In genomic region chr2:99702171-99702981, GRCm38 (mm10) we compare ENCODE assay signal across 23 mouse cellular contexts.
DNase-seq lines count a peak whose midpoint lies in the region; ATAC-seq and TF ChIP-seq lines count a peak whose summit lies in the region.
"Had no signal": no experiment of that assay in that cellular context is flagged by ENCODE, and none has a peak within 500 bp of the region (broad histone marks: within the 10 kb centered on the region; RNA-seq: fewer than 3 reads in every experiment).

No protein-coding gene starts in this region.

- H3K9me3 ChIP-seq in lung, embryonic 14.5 days (ENCODE audit: low read depth, low read length) = no peaks in the 10 kb centered on the region
- H3K9me3 ChIP-seq in midbrain, embryonic 14.5 days (ENCODE audit: control insufficient read depth, low read length) = no peaks in the 10 kb centered on the region
- no peaks in the 10 kb centered on the region for H3K9me3 ChIP-seq in midbrain, postnatal 0 days (ENCODE audit: low read length)
- H3K9me3 ChIP-seq: embryonic facial prominence, embryonic 12.5 days; forebrain, embryonic 12.5 days; hindbrain, embryonic 15.5 days had no signal

- H3K4me2 ChIP-seq in lung, embryonic 14.5 days = no peak overlapping the region
- H3K4me2 ChIP-seq in midbrain, embryonic 14.5 days (ENCODE audit: low read length) = no peak overlapping the region
- H3K4me2 ChIP-seq in midbrain, postnatal 0 days (ENCODE audit: low read depth, low read length, poor library complexity, severe bottlenecking) = no peak overlapping the region
- H3K4me2 ChIP-seq: embryonic facial prominence, embryonic 12.5 days; forebrain, embryonic 12.5 days; heart, embryonic 11.5 days; heart, embryonic 15.5 days; hindbrain, embryonic 15.5 days had no signal

- H3K4me1 ChIP-seq in lung, embryonic 14.5 days (ENCODE audit: insufficient read depth) = no peaks in the 10 kb centered on the region
- no peaks in the 10 kb centered on the region for H3K4me1 ChIP-seq in midbrain, embryonic 14.5 days (ENCODE audit: control insufficient read depth, insufficient read depth, low read length)
- H3K4me1 ChIP-seq in midbrain, postnatal 0 days (ENCODE audit: insufficient read depth, low read length) = no peaks in the 10 kb centered on the region
- H3K4me1 ChIP-seq: embryonic facial prominence, embryonic 12.5 days; forebrain, embryonic 12.5 days; heart, embryonic 15.5 days; hindbrain, embryonic 15.5 days had no signal

- H3K9ac ChIP-seq in lung, embryonic 14.5 days = no peak overlapping the region
- no peak overlapping the region for H3K9ac ChIP-seq in midbrain, embryonic 14.5 days (replicated peaks; ENCODE audit: low read length)
- no peak overlapping the region for H3K9ac ChIP-seq in midbrain, postnatal 0 days (replicated peaks; ENCODE audit: low read length, poor library complexity, severe bottlenecking)
- H3K9ac ChIP-seq: embryonic facial prominence, embryonic 12.5 days; forebrain, embryonic 12.5 days; heart, embryonic 15.5 days; hindbrain, embryonic 15.5 days had no signal

- H3K36me3 ChIP-seq in lung, embryonic 14.5 days (ENCODE audit: insufficient read depth) = no peaks in the 10 kb centered on the region
- H3K36me3 ChIP-seq in midbrain, embryonic 14.5 days (ENCODE audit: control insufficient read depth, insufficient read depth, low read length) = no peaks in the 10 kb centered on the region
- H3K36me3 ChIP-seq in midbrain, postnatal 0 days (ENCODE audit: insufficient read depth, low read length) = no peaks in the 10 kb centered on the region
- H3K36me3 ChIP-seq: embryonic facial prominence, embryonic 12.5 days; forebrain, embryonic 12.5 days; heart, embryonic 15.5 days; hindbrain, embryonic 15.5 days had no signal

- no peak overlapping the region for H3K4me3 ChIP-seq in lung, embryonic 14.5 days (ENCODE audit: low read depth, low read length)
- no peak overlapping the region for H3K4me3 ChIP-seq in midbrain, embryonic 14.5 days (replicated peaks; ENCODE audit: low read depth, low read length)
- H3K4me3 ChIP-seq in midbrain, postnatal 0 days (ENCODE audit: low read depth, low read length) = no peak overlapping the region
- H3K4me3 ChIP-seq: embryonic facial prominence, embryonic 12.5 days; forebrain, embryonic 12.5 days; heart, adult 2 months; heart, embryonic 15.5 days; hindbrain, embryonic 15.5 days had no signal

- no peak for ATAC-seq in lung, embryonic 14.5 days (ENCODE audit: insufficient read depth)
- peak; percentile 48; the same call in 1 of the 2 replicates for ATAC-seq in midbrain, embryonic 14.5 days (ENCODE audit: low FRiP score, low TSS enrichment)
- no peak for ATAC-seq in midbrain, postnatal 0 days (ENCODE audit: low FRiP score)
- ATAC-seq: activated CD4-positive, CD25-positive, alpha-beta regulatory T cell, adult 4 months; forebrain, embryonic 16.5 days; Patski had no signal

- peak; percentile 5 for DNase-seq in lung, embryonic 14.5 days
- DNase-seq in lung, postnatal 4 days = no peak
- DNase-seq in midbrain, embryonic 14.5 days = peak; percentile 31
- DNase-seq in midbrain, postnatal 0 days (ENCODE audit: low spot score) = no peak
- DNase-seq in embryo, embryonic 9.5 days (ENCODE audit: extremely low spot score) = peak; percentile 3
- no peak for DNase-seq in cerebellum, adult 9-11 months
- no peak for DNase-seq in heart, adult 18-20 months
- DNase-seq: adrenal gland, postnatal 14 days; cerebellum, adult 2 months; cerebellum, postnatal 25 days; gastrocnemius, postnatal 10 days; heart, adult 2 months; heart, postnatal 14 days; kidney, adult 11 months had no signal

- H3K27me3 ChIP-seq in lung, embryonic 14.5 days (ENCODE audit: insufficient read depth, low read length) = no peaks in the 10 kb centered on the region
- no peaks in the 10 kb centered on the region for H3K27me3 ChIP-seq in midbrain, embryonic 14.5 days (ENCODE audit: control insufficient read depth, insufficient read depth, low read length)
- no peaks in the 10 kb centered on the region for H3K27me3 ChIP-seq in midbrain, postnatal 0 days (ENCODE audit: insufficient read depth, low read length)
- H3K27me3 ChIP-seq: CH12.LX; embryonic facial prominence, embryonic 12.5 days; forebrain, embryonic 12.5 days; heart, embryonic 15.5 days; hindbrain, embryonic 15.5 days; Patski had no signal

- TF ChIP-seq CTCF in lung, embryonic 14.5 days (IDR thresholded peaks at IDR 0.05; ENCODE audit: low read depth) = no peak
- TF ChIP-seq CTCF in midbrain, postnatal 0 days (IDR thresholded peaks at IDR 0.05) = no peak

- no peak overlapping the region for H3K27ac ChIP-seq in lung, embryonic 14.5 days (ENCODE audit: low read depth)
- no peak overlapping the region for H3K27ac ChIP-seq in midbrain, embryonic 14.5 days (replicated peaks; ENCODE audit: low read depth, low read length)
- no peak overlapping the region for H3K27ac ChIP-seq in midbrain, postnatal 0 days (ENCODE audit: low read depth, low read length)
- H3K27ac ChIP-seq: embryonic facial prominence, embryonic 12.5 days; forebrain, embryonic 12.5 days; heart, adult 2 months; heart, embryonic 15.5 days; hindbrain, embryonic 15.5 days had no signal

- 37% methylated on average over 8 of the region's 8 CpGs for WGBS in lung, embryonic 14.5 days
- WGBS in midbrain, embryonic 14.5 days = 10% methylated on average over 8 of the region's 8 CpGs
- WGBS in midbrain, postnatal 0 days = 31% methylated on average over 8 of the region's 8 CpGs

Comparison
In these comparisons a context has a peak if more than half of its experiments do, and no peak if none do; other contexts are left out.
1. DNase-seq: peak in lung, embryonic 14.5 days (single experiment), midbrain, embryonic 14.5 days (single experiment) and embryo, embryonic 9.5 days (single experiment); none in lung, postnatal 4 days (0 of 2), midbrain, postnatal 0 days (single experiment), cerebellum, adult 9-11 months (single experiment) and heart, adult 18-20 months (0 of 2).